Mouse (Mus musculus): ENCODE results near the gene Fgfr2. TPM values are rescaled to one million over a fixed set of nuclear protein-coding genes. Genes with fewer than 3 reads are reported as not detected.

The Fgfr2 gene
- polyA plus RNA-seq, 1 experiment, result 14.7 TPM

DNA sequence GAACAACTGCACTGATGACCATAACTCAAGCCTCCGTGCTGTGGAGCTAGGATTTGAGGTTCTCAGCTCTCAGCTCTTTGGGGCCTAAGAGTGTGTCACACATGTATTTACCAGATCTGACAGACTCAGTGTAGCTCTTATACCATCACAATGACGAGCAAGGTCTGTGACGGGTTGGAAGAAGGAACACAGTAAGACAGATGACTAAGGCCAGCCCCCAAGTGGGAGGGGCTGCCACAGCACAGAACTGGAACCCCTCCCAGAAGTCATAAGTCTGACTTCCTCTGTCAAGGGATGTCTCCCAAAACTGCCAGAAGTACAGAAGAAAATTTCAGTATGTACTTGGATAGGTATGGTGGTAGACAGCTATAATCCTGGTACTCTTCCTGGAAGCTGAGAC is 319.2 kb downstream of the Fgfr2 start:
- H3K27me3 ChIP-seq (ENCODE audit: control insufficient read depth, insufficient read depth, low read length), result no peaks in the 10 kb centered on the region
- WGBS, result 45% methylated on average over 3 of the region's 3 CpGs
- H3K4me3 ChIP-seq (ENCODE audit: low read depth, low read length), result no peak overlapping the region
- TF ChIP-seq POLR2A (IDR thresholded peaks at IDR 0.05; ENCODE audit: low read depth, low read length) (no peak), CTCF (IDR thresholded peaks at IDR 0.05; ENCODE audit: extremely low read depth, insufficient read length, insufficient replicate concordance, low read depth, low read length) (no peak)
- no peaks in the 10 kb centered on the region; the same call in 1 of the 2 replicates for H3K36me3 ChIP-seq (ENCODE audit: control insufficient read depth, insufficient read depth, low read length)
- H3K27ac ChIP-seq (ENCODE audit: insufficient read depth, low read depth, low read length), result peak overlapping the region; percentile 65
- peaks cover 67% of the 10 kb centered on the region for H3K4me1 ChIP-seq (ENCODE audit: control insufficient read depth, insufficient read depth, insufficient read length, low read length)

DNA sequence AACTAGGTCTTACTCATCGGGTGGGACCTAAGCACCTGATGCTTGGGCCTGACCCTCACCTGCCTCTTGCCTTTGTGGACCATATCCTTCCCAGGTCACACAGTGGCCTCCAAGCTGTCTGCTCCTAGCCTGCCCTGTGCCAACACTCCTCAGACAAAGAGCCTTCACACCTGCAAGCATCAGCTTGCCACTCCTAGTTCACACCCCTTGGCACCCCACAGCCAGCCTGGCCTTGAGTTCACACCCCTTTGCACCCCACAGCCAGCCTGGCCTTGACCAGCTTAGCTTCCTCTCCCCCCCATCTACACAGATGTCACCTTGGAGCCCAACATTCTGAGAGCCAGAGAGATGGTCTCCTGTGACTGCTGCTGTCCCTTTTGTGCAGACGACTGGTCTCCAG is 319.8 kb downstream of the Fgfr2 start:
- WGBS, result 40% methylated on average over 2 of the region's 2 CpGs
- Histone ChIP-seq H3K4me3 (ENCODE audit: low read depth, low read length) (no peak overlapping the region), H3K36me3 (ENCODE audit: control insufficient read depth, insufficient read depth, low read length) (peaks cover 3% of the 10 kb centered on the region; the same call in 1 of the 2 replicates), H3K27ac (ENCODE audit: insufficient read depth, low read depth, low read length) (peak overlapping the region; percentile 65; the same call in 1 of the 2 replicates), H3K4me1 (ENCODE audit: control insufficient read depth, insufficient read depth, insufficient read length, low read length) (peaks cover 65% of the 10 kb centered on the region), H3K27me3 (ENCODE audit: control insufficient read depth, insufficient read depth, low read length) (no peaks in the 10 kb centered on the region)
- TF ChIP-seq POLR2A (IDR thresholded peaks at IDR 0.05; ENCODE audit: low read depth, low read length), result no peak
- no peak for TF ChIP-seq CTCF (IDR thresholded peaks at IDR 0.05; ENCODE audit: extremely low read depth, insufficient read length, insufficient replicate concordance, low read depth, low read length)

- 80% methylated on average over 11 of the region's 11 CpGs for WGBS
- TF ChIP-seq POLR2A (IDR thresholded peaks at IDR 0.05; ENCODE audit: low read depth, low read length) (no peak), CTCF (IDR thresholded peaks at IDR 0.05; ENCODE audit: extremely low read depth, insufficient read length, insufficient replicate concordance, low read depth, low read length) (no peak)
- Histone ChIP-seq H3K36me3 (ENCODE audit: control insufficient read depth, insufficient read depth, low read length) (peaks cover 3% of the 10 kb centered on the region; the same call in 1 of the 2 replicates), H3K27ac (ENCODE audit: insufficient read depth, low read depth, low read length) (no peak overlapping the region), H3K4me3 (ENCODE audit: low read depth, low read length) (no peak overlapping the region), H3K27me3 (ENCODE audit: control insufficient read depth, insufficient read depth, low read length) (no peaks in the 10 kb centered on the region), H3K4me1 (ENCODE audit: control insufficient read depth, insufficient read depth, insufficient read length, low read length) (peaks cover 62% of the 10 kb centered on the region)
Measured at GRCm38 (mm10) chr7:132802691-132803090, 320.5 kb downstream of the Fgfr2 start.

DNA sequence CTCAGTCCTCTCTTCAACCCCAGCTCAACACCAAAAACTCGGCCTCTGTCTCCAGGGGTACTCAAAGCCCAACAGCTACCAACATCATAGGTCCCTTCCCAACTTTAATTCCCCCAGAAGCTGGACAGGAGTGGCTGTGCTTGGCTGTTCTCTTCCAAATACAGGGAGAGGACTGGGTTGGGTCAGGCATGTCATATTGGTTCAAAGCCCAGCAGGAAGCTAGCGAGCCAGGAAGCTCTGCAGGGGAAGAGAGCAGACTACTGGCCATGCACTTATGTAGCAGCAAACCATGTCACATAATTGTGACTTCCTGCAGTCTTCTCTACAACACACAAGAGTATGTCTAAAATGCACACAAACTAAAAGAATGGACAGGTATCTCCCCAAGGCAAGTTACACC is 321.1 kb downstream of the Fgfr2 start:
- Histone ChIP-seq H3K4me1 (ENCODE audit: control insufficient read depth, insufficient read depth, insufficient read length, low read length) (peaks cover 62% of the 10 kb centered on the region), H3K36me3 (ENCODE audit: control insufficient read depth, insufficient read depth, low read length) (peaks cover 3% of the 10 kb centered on the region; the same call in 1 of the 2 replicates), H3K27me3 (ENCODE audit: control insufficient read depth, insufficient read depth, low read length) (no peaks in the 10 kb centered on the region), H3K27ac (ENCODE audit: insufficient read depth, low read depth, low read length) (no peak overlapping the region), H3K4me3 (ENCODE audit: low read depth, low read length) (no peak overlapping the region)
- WGBS, result 61% methylated on average over 2 of the region's 2 CpGs
- no peak for TF ChIP-seq CTCF (IDR thresholded peaks at IDR 0.05; ENCODE audit: extremely low read depth, insufficient read length, insufficient replicate concordance, low read depth, low read length)
- TF ChIP-seq POLR2A (IDR thresholded peaks at IDR 0.05; ENCODE audit: low read depth, low read length), result no peak

GRCm38 (mm10) chr7:132801509-132801908 is 321.6 kb downstream of the Fgfr2 start:
- H3K36me3 ChIP-seq (ENCODE audit: control insufficient read depth, insufficient read depth, low read length), result peaks cover 3% of the 10 kb centered on the region; the same call in 1 of the 2 replicates
- H3K27me3 ChIP-seq (ENCODE audit: control insufficient read depth, insufficient read depth, low read length), result no peaks in the 10 kb centered on the region
- TF ChIP-seq POLR2A (IDR thresholded peaks at IDR 0.05; ENCODE audit: low read depth, low read length), result no peak
- no peak for TF ChIP-seq CTCF (IDR thresholded peaks at IDR 0.05; ENCODE audit: extremely low read depth, insufficient read length, insufficient replicate concordance, low read depth, low read length)
- H3K4me1 ChIP-seq (ENCODE audit: control insufficient read depth, insufficient read depth, insufficient read length, low read length), result peaks cover 59% of the 10 kb centered on the region
- 0 out of 2 replicates have a peak overlapping the region, but pooled peaks have one; percentile 6 for H3K27ac ChIP-seq (ENCODE audit: insufficient read depth, low read depth, low read length)
- 51% methylated on average over 5 of the region's 5 CpGs for WGBS
- no peak overlapping the region for H3K4me3 ChIP-seq (ENCODE audit: low read depth, low read length)

DNA sequence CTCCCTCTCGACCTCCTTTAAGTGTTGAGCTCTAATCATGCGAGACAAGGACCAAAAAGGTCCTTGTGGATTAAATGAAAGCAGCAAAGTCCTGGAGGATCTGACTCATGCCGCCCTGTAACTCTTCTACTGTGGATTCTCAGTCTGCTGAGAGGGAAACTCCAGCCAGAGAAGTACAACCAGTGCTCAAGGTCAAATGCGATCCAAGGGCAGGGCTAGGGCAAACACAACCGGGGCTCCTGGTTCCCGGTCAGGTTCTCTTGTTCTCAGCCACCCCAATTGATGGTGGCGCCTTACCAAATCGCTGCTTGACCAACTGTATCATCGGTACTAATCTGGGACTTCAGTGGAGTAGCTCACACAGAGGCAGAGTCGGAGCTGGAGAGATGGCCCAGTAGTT is 322.3 kb downstream of the Fgfr2 start:
- TF ChIP-seq CTCF (IDR thresholded peaks at IDR 0.05; ENCODE audit: extremely low read depth, insufficient read length, insufficient replicate concordance, low read depth, low read length), result no peak
- H3K27ac ChIP-seq (ENCODE audit: insufficient read depth, low read depth, low read length), result no peak overlapping the region
- H3K27me3 ChIP-seq (ENCODE audit: control insufficient read depth, insufficient read depth, low read length), result no peaks in the 10 kb centered on the region
- H3K4me1 ChIP-seq (ENCODE audit: control insufficient read depth, insufficient read depth, insufficient read length, low read length), result peaks cover 56% of the 10 kb centered on the region
- 71% methylated on average over 10 of the region's 10 CpGs for WGBS
- H3K4me3 ChIP-seq (ENCODE audit: low read depth, low read length), result no peak overlapping the region
- peaks cover 3% of the 10 kb centered on the region; the same call in 1 of the 2 replicates for H3K36me3 ChIP-seq (ENCODE audit: control insufficient read depth, insufficient read depth, low read length)

- Histone ChIP-seq H3K27me3 (ENCODE audit: control insufficient read depth, insufficient read depth, low read length) (no peaks in the 10 kb centered on the region), H3K4me3 (ENCODE audit: low read depth, low read length) (no peak overlapping the region), H3K36me3 (ENCODE audit: control insufficient read depth, insufficient read depth, low read length) (peaks cover 3% of the 10 kb centered on the region; the same call in 1 of the 2 replicates), H3K27ac (ENCODE audit: insufficient read depth, low read depth, low read length) (peak overlapping the region; percentile 10; the same call in 1 of the 2 replicates), H3K4me1 (ENCODE audit: control insufficient read depth, insufficient read depth, insufficient read length, low read length) (peaks cover 43% of the 10 kb centered on the region)
- no peak for TF ChIP-seq POLR2A (IDR thresholded peaks at IDR 0.05; ENCODE audit: low read depth, low read length)
- no peak for TF ChIP-seq CTCF (IDR thresholded peaks at IDR 0.05; ENCODE audit: extremely low read depth, insufficient read length, insufficient replicate concordance, low read depth, low read length)
- WGBS, result 86% methylated on average over 5 of the region's 5 CpGs
Measured at GRCm38 (mm10) chr7:132799119-132800016, 323.8 kb downstream of the Fgfr2 start.

Data from small intestine, adult 2 months (tissue).